Mouse (Mus musculus): Measurements from ENCODE around the gene Mpl.

Gene Mpl

GRCm38 (mm10) chr4:118427768-118428451 is 29.4 kb downstream of the Mpl start, which contains the start of gene Elovl1:
Gene Elovl1 (plus strand): TSS chr4:118428093.
- peak; percentile 72 for DNase-seq (ENCODE audit: low spot score)

GRCm38 (mm10) chr4:118427415-118427767 is 29.9 kb downstream of the Mpl start:
- no peak for DNase-seq (ENCODE audit: low spot score)

GRCm38 (mm10) chr4:118425374-118425773 is 31.9 kb downstream of the Mpl start:
- no peak for DNase-seq (ENCODE audit: low spot score)

- DNase-seq (ENCODE audit: low spot score): no peak
These were observed 32.7 kb downstream of the Mpl start for GRCm38 (mm10) chr4:118424541-118425160.

DNA sequence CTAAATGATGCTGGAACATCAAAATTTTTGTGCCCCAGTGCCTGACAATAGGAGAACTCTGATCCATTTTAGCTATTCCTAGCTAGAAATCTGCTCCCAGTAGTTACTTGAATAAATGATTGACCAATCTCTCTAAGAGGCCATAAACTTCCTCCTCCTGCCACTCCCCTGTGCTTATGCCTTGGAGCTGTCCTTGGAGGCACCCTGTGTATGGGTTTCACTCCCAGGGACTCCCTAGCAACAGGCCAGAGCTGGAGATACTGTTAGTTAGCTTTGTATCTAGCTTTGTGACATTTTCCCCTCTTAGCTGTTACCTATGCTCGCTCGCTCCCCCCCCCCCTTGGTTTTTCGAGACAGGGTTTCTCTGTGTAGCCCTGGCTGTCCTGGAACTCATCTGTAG is 35.9 kb downstream of the Mpl start:
- no peak for DNase-seq (ENCODE audit: low spot score)

- DNase-seq (ENCODE audit: low spot score): no peak
These were observed 40.1 kb downstream of the Mpl start for GRCm38 (mm10) chr4:118417112-118417797.

- DNase-seq (ENCODE audit: low spot score): no peak
These were observed 41.0 kb downstream of the Mpl start for GRCm38 (mm10) chr4:118416329-118416728.

DNA sequence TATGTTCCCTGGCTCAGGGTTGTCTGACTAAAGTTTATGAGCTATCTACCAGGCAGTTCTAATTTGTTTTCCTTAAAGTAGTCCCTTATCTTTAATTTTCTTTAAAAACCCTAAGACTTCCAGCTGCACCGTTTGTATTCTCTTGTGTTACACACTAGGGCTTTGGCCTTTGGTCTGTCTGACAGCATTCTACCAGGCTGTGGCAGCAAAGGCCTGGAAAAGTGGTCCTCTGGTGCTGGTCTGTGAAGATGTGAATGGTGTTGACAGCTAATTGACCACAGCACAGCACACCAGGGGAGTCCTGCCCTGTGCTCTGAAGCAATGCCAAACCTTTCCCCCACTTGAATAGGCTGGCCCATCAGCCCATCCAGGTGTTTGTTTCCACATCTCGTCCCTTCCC is 41.5 kb downstream of the Mpl start:
- no peak for DNase-seq (ENCODE audit: low spot score)

- no peak for DNase-seq (ENCODE audit: low spot score)
These were observed 43.8 kb downstream of the Mpl start for GRCm38 (mm10) chr4:118413553-118413952.

GRCm38 (mm10) chr4:118410871-118411270 is 46.4 kb downstream of the Mpl start:
- DNase-seq (ENCODE audit: low spot score): no peak

GRCm38 (mm10) chr4:118409142-118409900 is 48.0 kb downstream of the Mpl start, which contains the start of the genes Szt2 and Med8:
Gene Szt2 (minus strand): TSS chr4:118409273.
Gene Med8 (plus strand): TSS chr4:118409337.
- peak; percentile 62 for DNase-seq (ENCODE audit: low spot score)

GRCm38 (mm10) chr4:118402701-118403100 is 54.6 kb downstream of the Mpl start:
- no peak for DNase-seq (ENCODE audit: low spot score)

DNA sequence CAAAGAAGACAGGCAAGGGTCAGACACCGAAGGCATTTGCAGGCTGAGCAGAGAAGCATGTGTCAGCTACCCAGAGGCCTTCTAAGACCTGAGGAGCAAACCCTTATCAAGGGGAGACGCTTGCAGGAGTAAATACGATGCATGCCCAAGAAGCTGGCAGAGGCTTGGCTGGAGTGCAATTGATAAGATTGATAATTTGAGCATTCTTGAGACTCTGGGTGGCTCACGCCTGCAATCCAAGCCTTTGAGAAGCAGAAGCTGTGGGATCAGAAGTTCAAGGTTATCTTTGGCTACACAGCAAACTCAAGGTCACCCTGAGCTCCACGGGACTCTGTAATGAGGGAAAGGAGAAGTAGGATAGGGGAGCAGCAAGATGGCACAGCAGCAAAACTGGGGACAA is 55.4 kb downstream of the Mpl start:
- no peak for DNase-seq (ENCODE audit: low spot score)

- DNase-seq (ENCODE audit: low spot score): no peak
These were observed 55.9 kb downstream of the Mpl start for GRCm38 (mm10) chr4:118401421-118401820.

- no peak for DNase-seq (ENCODE audit: low spot score)
These were observed 58.9 kb downstream of the Mpl start for GRCm38 (mm10) chr4:118398400-118398799.

- DNase-seq (ENCODE audit: low spot score): no peak
These were observed 60.9 kb downstream of the Mpl start for GRCm38 (mm10) chr4:118396433-118396832.

GRCm38 (mm10) chr4:118395289-118395688 is 62.0 kb downstream of the Mpl start:
- no peak for DNase-seq (ENCODE audit: low spot score)

DNA sequence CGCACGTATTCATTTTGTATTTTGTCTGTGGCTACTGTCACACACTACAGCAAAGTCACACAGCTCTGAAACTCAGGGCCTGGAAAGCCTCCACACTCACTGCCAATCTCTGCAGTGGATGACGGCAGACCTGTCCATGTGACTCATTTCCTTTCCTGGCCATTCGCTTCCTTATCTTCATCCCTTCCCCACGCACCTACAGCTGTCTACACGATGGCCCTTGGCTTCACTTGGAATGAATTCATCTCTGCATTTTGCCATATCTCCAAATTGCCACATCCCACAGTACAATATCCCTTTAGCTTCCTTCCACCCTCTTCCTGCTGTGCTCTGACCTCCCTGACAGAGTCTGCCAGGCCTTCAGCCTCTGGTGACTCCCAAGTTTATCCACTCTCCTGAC is 62.8 kb downstream of the Mpl start:
- DNase-seq (ENCODE audit: low spot score): no peak
